13 mouse cellular contexts compared by ENCODE assay signal in the genomic region with DNA sequence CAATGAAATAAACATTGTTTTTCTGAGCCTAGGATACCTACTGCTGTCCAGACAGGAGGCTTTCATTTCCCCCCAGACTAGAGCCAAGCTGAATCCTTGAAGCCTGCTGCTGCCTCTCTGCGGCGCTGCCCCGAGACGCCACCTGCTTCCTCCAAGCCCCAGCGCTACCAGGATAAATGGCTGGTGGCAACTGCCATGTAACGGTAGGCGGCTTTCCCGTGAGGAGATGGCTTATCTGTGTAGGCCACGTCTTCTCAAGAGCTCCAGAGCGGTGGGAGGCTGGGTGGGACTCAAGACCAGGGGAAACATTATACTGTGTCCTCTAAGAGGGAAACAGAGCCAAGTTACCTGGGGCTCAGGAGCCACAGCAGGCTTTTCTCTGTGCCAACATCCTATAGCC. TPM values are rescaled to one million over a fixed set of nuclear protein-coding genes. Genes with fewer than 3 reads are reported as not detected.
A peak's percentile ranks its signal among the peaks of the same experiment; 100 is the strongest.
DNase-seq lines count a peak whose midpoint lies in the region; ATAC-seq and TF ChIP-seq lines count a peak whose summit lies in the region.
"Had no signal": no experiment of that assay in that cellular context is flagged by ENCODE, and none has a peak within 500 bp of the region (broad histone marks: within the 10 kb centered on the region; RNA-seq: fewer than 3 reads in every experiment).

No protein-coding gene starts in this region.

- TF ChIP-seq CTCF in liver, embryonic 14.5 days (IDR thresholded peaks at IDR 0.05; ENCODE audit: low read depth) = peak; percentile 66

- H3K4me1 ChIP-seq in forebrain, embryonic 11.5 days (replicated peaks; ENCODE audit: control insufficient read depth, insufficient read depth, low read length) = 0 out of 2 replicates have a peak, but pooled peaks cover 5% of the 10 kb centered on the region
- peaks cover 36% of the 10 kb centered on the region for H3K4me1 ChIP-seq in forebrain, embryonic 16.5 days (replicated peaks; ENCODE audit: control insufficient read depth, insufficient read depth, low read length)
- peaks cover 24% of the 10 kb centered on the region for H3K4me1 ChIP-seq in midbrain, embryonic 14.5 days (ENCODE audit: control insufficient read depth, insufficient read depth, low read length)
- peaks cover 46% of the 10 kb centered on the region for H3K4me1 ChIP-seq in midbrain, embryonic 10.5 days
- peaks cover 79 to 81% of the 10 kb centered on the region in 2 experiments for H3K4me1 ChIP-seq in liver, embryonic 14.5 days (replicated peaks; ENCODE audit: control insufficient read depth in 2 of 2, insufficient read depth in 2 of 2, low read length in 1 of 2)
- peaks cover 43% of the 10 kb centered on the region for H3K4me1 ChIP-seq in heart, embryonic 10.5 days

- TF ChIP-seq EP300 in liver, embryonic 14.5 days (IDR thresholded peaks at IDR 0.05; ENCODE audit: low read depth) = peak; percentile 89

- H3K4me3 ChIP-seq in forebrain, embryonic 11.5 days (ENCODE audit: low read depth, low read length) = no peak overlapping the region
- H3K4me3 ChIP-seq in forebrain, embryonic 16.5 days (replicated peaks; ENCODE audit: low read length) = no peak overlapping the region
- no peak overlapping the region for H3K4me3 ChIP-seq in midbrain, embryonic 14.5 days (replicated peaks; ENCODE audit: low read depth, low read length)
- no peak overlapping the region for H3K4me3 ChIP-seq in midbrain, embryonic 10.5 days
- peak overlapping the region; percentile 12 to 44 for H3K4me3 ChIP-seq in liver, embryonic 14.5 days (ENCODE audit: insufficient read depth in 1 of 2, low read depth in 2 of 2, low read length in 2 of 2)
- no peak overlapping the region for H3K4me3 ChIP-seq in heart, embryonic 10.5 days
- H3K4me3 ChIP-seq: lung, embryonic 15.5 days; neural tube, embryonic 12.5 days had no signal

- DNase-seq in forebrain, embryonic 11.5 days (ENCODE audit: low spot score) = peak; percentile 37
- DNase-seq in midbrain, embryonic 14.5 days = no peak
- no peak for DNase-seq in midbrain, embryonic 10.5 days (ENCODE audit: low spot score)
- peak; percentile 69 for DNase-seq in cerebellum, adult 8-10 months
- DNase-seq in liver, embryonic 14.5 days (ENCODE audit: low read depth in 3 of 3, low spot score in 3 of 3) = peak; percentile 69 to 75 (median 73)
- DNase-seq in frontal cortex, postnatal 10 days (ENCODE audit: low spot score in 2 of 2) = no peak
- no peak for DNase-seq in heart, embryonic 10.5 days (ENCODE audit: low spot score)
- DNase-seq: forebrain, postnatal 0 days; heart, postnatal 10 days; kidney, postnatal 4 days had no signal

- no peak overlapping the region for H3K27ac ChIP-seq in forebrain, embryonic 11.5 days (ENCODE audit: low read depth, low read length)
- H3K27ac ChIP-seq in forebrain, embryonic 16.5 days (ENCODE audit: low read length) = no peak overlapping the region
- H3K27ac ChIP-seq in midbrain, embryonic 14.5 days (replicated peaks; ENCODE audit: low read depth, low read length) = 0 out of 2 replicates have a peak overlapping the region, but pooled peaks have one; percentile 41
- H3K27ac ChIP-seq in midbrain, embryonic 10.5 days (replicated peaks) = no peak overlapping the region; the same call in 1 of the 2 replicates
- H3K27ac ChIP-seq in liver, embryonic 14.5 days = peak overlapping the region; percentile 91
- H3K27ac ChIP-seq in heart, embryonic 10.5 days = no peak overlapping the region
- H3K27ac ChIP-seq: lung, embryonic 15.5 days; neural tube, embryonic 12.5 days had no signal

- no peaks in the 10 kb centered on the region for H3K9me3 ChIP-seq in forebrain, embryonic 11.5 days (ENCODE audit: control insufficient read depth, low read length)
- H3K9me3 ChIP-seq in forebrain, embryonic 16.5 days (ENCODE audit: control insufficient read depth, low read length) = no peaks in the 10 kb centered on the region
- H3K9me3 ChIP-seq in midbrain, embryonic 14.5 days (ENCODE audit: control insufficient read depth, low read length) = no peaks in the 10 kb centered on the region
- no peaks in the 10 kb centered on the region for H3K9me3 ChIP-seq in midbrain, embryonic 10.5 days (replicated peaks)
- H3K9me3 ChIP-seq in liver, embryonic 14.5 days (ENCODE audit: control insufficient read depth, low read length) = no peaks in the 10 kb centered on the region
- H3K9me3 ChIP-seq in heart, embryonic 10.5 days = no peaks in the 10 kb centered on the region
- H3K9me3 ChIP-seq: lung, embryonic 15.5 days; neural tube, embryonic 12.5 days had no signal

- H3K4me2 ChIP-seq in forebrain, embryonic 11.5 days (ENCODE audit: low read depth, low read length, severe bottlenecking) = no peak overlapping the region
- H3K4me2 ChIP-seq in forebrain, embryonic 16.5 days (ENCODE audit: low read length) = no peak overlapping the region
- no peak overlapping the region for H3K4me2 ChIP-seq in midbrain, embryonic 14.5 days (ENCODE audit: low read length)
- H3K4me2 ChIP-seq in liver, embryonic 14.5 days (ENCODE audit: low read depth) = peak overlapping the region; percentile 75
- H3K4me2 ChIP-seq: lung, embryonic 15.5 days; neural tube, embryonic 12.5 days had no signal

- 86% methylated on average over 10 of the region's 10 CpGs for WGBS in forebrain, embryonic 11.5 days
- 79% methylated on average over 10 of the region's 10 CpGs for WGBS in forebrain, embryonic 16.5 days
- 48% methylated on average over 10 of the region's 10 CpGs for WGBS in midbrain, embryonic 14.5 days
- WGBS in midbrain, embryonic 10.5 days = 86% methylated on average over 10 of the region's 10 CpGs
- 5% methylated on average over 10 of the region's 10 CpGs for WGBS in liver, embryonic 14.5 days (ENCODE audit: insufficient replicate concordance)
- 61% methylated on average over 10 of the region's 10 CpGs for WGBS in heart, embryonic 10.5 days

- H3K9ac ChIP-seq in forebrain, embryonic 11.5 days (ENCODE audit: low read length) = no peak overlapping the region
- H3K9ac ChIP-seq in forebrain, embryonic 16.5 days (replicated peaks; ENCODE audit: low read depth, low read length) = no peak overlapping the region
- H3K9ac ChIP-seq in midbrain, embryonic 14.5 days (replicated peaks; ENCODE audit: low read length) = no peak overlapping the region
- peak overlapping the region; percentile 67 for H3K9ac ChIP-seq in liver, embryonic 14.5 days (replicated peaks)
- H3K9ac ChIP-seq: forebrain, postnatal 0 days; lung, embryonic 15.5 days; neural tube, embryonic 12.5 days had no signal

- no peak for ATAC-seq in forebrain, embryonic 11.5 days (replicated peaks; ENCODE audit: low FRiP score)
- ATAC-seq in forebrain, embryonic 16.5 days = no peak
- no peak for ATAC-seq in midbrain, embryonic 14.5 days (ENCODE audit: low FRiP score, low TSS enrichment)
- ATAC-seq in liver, embryonic 14.5 days (ENCODE audit: insufficient read depth) = peak; percentile 88
- ATAC-seq: forebrain, postnatal 0 days had no signal

- no peaks in the 10 kb centered on the region; the same call in 1 of the 2 replicates for H3K36me3 ChIP-seq in forebrain, embryonic 11.5 days (ENCODE audit: control insufficient read depth, insufficient read depth, low read length)
- no peaks in the 10 kb centered on the region for H3K36me3 ChIP-seq in forebrain, embryonic 16.5 days (ENCODE audit: control insufficient read depth, insufficient read depth)
- peaks cover 42% of the 10 kb centered on the region for H3K36me3 ChIP-seq in midbrain, embryonic 14.5 days (ENCODE audit: control insufficient read depth, insufficient read depth, low read length)
- peaks cover 60% of the 10 kb centered on the region for H3K36me3 ChIP-seq in midbrain, embryonic 10.5 days
- peaks cover 65% of the 10 kb centered on the region for H3K36me3 ChIP-seq in liver, embryonic 14.5 days (replicated peaks; ENCODE audit: control insufficient read depth, insufficient read depth, low read depth)
- peaks cover 38% of the 10 kb centered on the region for H3K36me3 ChIP-seq in heart, embryonic 10.5 days

- no peaks in the 10 kb centered on the region for H3K27me3 ChIP-seq in forebrain, embryonic 11.5 days (ENCODE audit: control insufficient read depth, insufficient read depth, low read length)
- H3K27me3 ChIP-seq in forebrain, embryonic 16.5 days (replicated peaks; ENCODE audit: control insufficient read depth, insufficient read depth, low read length) = no peaks in the 10 kb centered on the region
- no peaks in the 10 kb centered on the region for H3K27me3 ChIP-seq in midbrain, embryonic 14.5 days (ENCODE audit: control insufficient read depth, insufficient read depth, low read length)
- H3K27me3 ChIP-seq in midbrain, embryonic 10.5 days (ENCODE audit: low read depth, poor library complexity, severe bottlenecking) = no peaks in the 10 kb centered on the region
- no peaks in the 10 kb centered on the region for H3K27me3 ChIP-seq in liver, embryonic 14.5 days (ENCODE audit: control insufficient read depth, insufficient read depth, low read length)
- H3K27me3 ChIP-seq in heart, embryonic 10.5 days (ENCODE audit: insufficient read depth, poor library complexity, severe bottlenecking) = no peaks in the 10 kb centered on the region
- H3K27me3 ChIP-seq: lung, embryonic 15.5 days; neural tube, embryonic 12.5 days had no signal

RNA-seq across cellular contexts. Expression of a gene that starts 9.2 kb away (rescaled TPM):
- 13.3 and 16.1 TPM in 2 replicates for polyA plus RNA-seq in forebrain, embryonic 11.5 days (2014; fragmentation: Nextera tagmentation; extraction: Ambion mirVana)
- polyA plus RNA-seq in forebrain, embryonic 16.5 days (2015; fragmentation: Nextera tagmentation; extraction: Ambion mirVana) = 30.4 and 34.9 TPM in 2 replicates
- 28.4 and 29.1 TPM in 2 replicates for polyA plus RNA-seq in midbrain, embryonic 14.5 days (2014; fragmentation: Nextera tagmentation; extraction: Ambion mirVana)
- 9.6 and 13.3 TPM in 2 replicates for polyA plus RNA-seq in midbrain, embryonic 10.5 days (2016; fragmentation: Nextera tagmentation; extraction: Ambion mirVana)
- polyA plus RNA-seq in liver, embryonic 14.5 days (2012; rRNA removed) = 327 and 335 TPM in 2 replicates
- 285 and 306 TPM in 2 replicates for polyA plus RNA-seq in liver, embryonic 14.5 days (2014; fragmentation: Nextera tagmentation; extraction: Ambion mirVana)
- 10.1 and 12.6 TPM in 2 replicates for polyA plus RNA-seq in heart, embryonic 10.5 days (2016; fragmentation: Nextera tagmentation; extraction: Ambion mirVana)

RNA-seq across cellular contexts. Expression of a gene that starts 35.4 kb away (rescaled TPM):
- polyA plus RNA-seq in forebrain, embryonic 11.5 days (2014; fragmentation: Nextera tagmentation; extraction: Ambion mirVana) = 13.6 and 15.7 TPM in 2 replicates
- polyA plus RNA-seq in forebrain, embryonic 16.5 days (2015; fragmentation: Nextera tagmentation; extraction: Ambion mirVana) = 12.3 and 13.1 TPM in 2 replicates
- polyA plus RNA-seq in midbrain, embryonic 14.5 days (2014; fragmentation: Nextera tagmentation; extraction: Ambion mirVana) = 10.6 and 11.4 TPM in 2 replicates
- polyA plus RNA-seq in midbrain, embryonic 10.5 days (2016; fragmentation: Nextera tagmentation; extraction: Ambion mirVana) = 11.8 and 13.9 TPM in 2 replicates
- 3.3 and 4.0 TPM in 2 replicates for polyA plus RNA-seq in liver, embryonic 14.5 days (2012; rRNA removed)
- 3.6 TPM in 2 replicates for polyA plus RNA-seq in liver, embryonic 14.5 days (2014; fragmentation: Nextera tagmentation; extraction: Ambion mirVana)
- polyA plus RNA-seq in heart, embryonic 10.5 days (2016; fragmentation: Nextera tagmentation; extraction: Ambion mirVana) = 10.6 and 10.8 TPM in 2 replicates

Comparison
In these comparisons a context has a peak if more than half of its experiments do, and no peak if none do; other contexts are left out.
1. H3K27ac ChIP-seq: peak in midbrain, embryonic 14.5 days (single experiment) and liver, embryonic 14.5 days (single experiment); none in forebrain, embryonic 11.5 days (single experiment), forebrain, embryonic 16.5 days (single experiment), midbrain, embryonic 10.5 days (single experiment) and heart, embryonic 10.5 days (single experiment).
2. DNase-seq: peak in forebrain, embryonic 11.5 days (single experiment), cerebellum, adult 8-10 months (single experiment) and liver, embryonic 14.5 days (3 of 3); none in midbrain, embryonic 14.5 days (single experiment), midbrain, embryonic 10.5 days (single experiment), frontal cortex, postnatal 10 days (0 of 2) and heart, embryonic 10.5 days (single experiment).
3. H3K4me3 ChIP-seq: peak in liver, embryonic 14.5 days (2 of 2); none in forebrain, embryonic 11.5 days (single experiment), forebrain, embryonic 16.5 days (single experiment), midbrain, embryonic 14.5 days (single experiment), midbrain, embryonic 10.5 days (single experiment) and heart, embryonic 10.5 days (single experiment).